Mouse (Mus musculus) layer of hippocampus, adult 2 months (tissue): ENCODE data around the gene Mthfd1. TPM values are rescaled to one million over a fixed set of nuclear protein-coding genes. Genes with fewer than 3 reads are reported as not detected.

ENCODE experiments used
- DNase-seq, 2 experiments: peaks; one replicate each; pipeline ENCODE4 v3.0.0; 2022; ENCODE audit warnings: low spot score in 2 of 2
- H3K27ac ChIP-seq: fragments of 200-600 bp; 2 replicates; pipeline ENCODE4 v1.8.1; 2022
- H3K4me3 ChIP-seq: fragments of 200-600 bp; 2 replicates; pipeline ENCODE4 v1.8.1; 2022; ENCODE audit warnings: mild to moderate bottlenecking
- CTCF ChIP-seq: fragments of 200-600 bp; conservative IDR thresholded peaks from 2 replicates; pipeline ENCODE4 v1.8.1; 2022; ENCODE audit warnings: antibody characterized with exemption, mild to moderate bottlenecking, moderate library complexity
- total RNA-seq, 2 experiments: library from RNA; stranded (reverse); gene quantifications; 2 replicates each; pipeline ENCODE4 v1.2.3; 2021

Gene Mthfd1
- total RNA-seq, 2 experiments from 2014 or later: 42.6 to 47.5 TPM

- Histone ChIP-seq H3K4me3 (no peak overlapping the region), H3K27ac (no peak overlapping the region)
- peak; percentile 30 to 70 for DNase-seq
- peak; percentile 88 for TF ChIP-seq CTCF
Measured at GRCm38 (mm10) chr12:76293192-76293591, 38.1 kb downstream of the Mthfd1 start.

GRCm38 (mm10) chr12:76297830-76298229, 42.7 kb downstream of the Mthfd1 start:
- Histone ChIP-seq H3K27ac (peak overlapping the region; percentile 51; the same call in 1 of the 2 replicates), H3K4me3 (no peak overlapping the region)
- no peak for TF ChIP-seq CTCF
- no peak for DNase-seq

- no peak for TF ChIP-seq CTCF
- H3K27ac ChIP-seq: no peak overlapping the region
- no peak overlapping the region for H3K4me3 ChIP-seq
- DNase-seq: no peak
Measured at GRCm38 (mm10) chr12:76299361-76299906, 44.3 kb downstream of the Mthfd1 start.

GRCm38 (mm10) chr12:76300367-76300766, 45.3 kb downstream of the Mthfd1 start:
- TF ChIP-seq CTCF: no peak
- DNase-seq: peak in 1 of 2 experiments; percentile 36
- Histone ChIP-seq H3K27ac (no peak overlapping the region; the same call in 1 of the 2 replicates), H3K4me3 (no peak overlapping the region)

- no peak for DNase-seq
- TF ChIP-seq CTCF: no peak
- H3K4me3 ChIP-seq: no peak overlapping the region
- peak overlapping the region; percentile 46; the same call in 1 of the 2 replicates for H3K27ac ChIP-seq
Measured at GRCm38 (mm10) chr12:76303474-76303873, 48.4 kb downstream of the Mthfd1 start.

GRCm38 (mm10) chr12:76304199-76304598, 49.1 kb downstream of the Mthfd1 start:
- no peak for DNase-seq
- TF ChIP-seq CTCF: no peak
- Histone ChIP-seq H3K27ac (peak overlapping the region; percentile 46; the same call in 1 of the 2 replicates), H3K4me3 (no peak overlapping the region)

GRCm38 (mm10) chr12:76305107-76305506, 50.0 kb downstream of the Mthfd1 start:
- DNase-seq: no peak
- TF ChIP-seq CTCF: no peak
- no peak overlapping the region for H3K4me3 ChIP-seq
- no peak overlapping the region for H3K27ac ChIP-seq

GRCm38 (mm10) chr12:76306852-76307561, 51.9 kb downstream of the Mthfd1 start:
- peak overlapping the region; percentile 72; the same call in 1 of the 2 replicates for H3K27ac ChIP-seq
- TF ChIP-seq CTCF: no peak
- no peak overlapping the region for H3K4me3 ChIP-seq
- DNase-seq: no peak

- no peak for TF ChIP-seq CTCF
- peak in 1 of 2 experiments; percentile 52 for DNase-seq
- H3K4me3 ChIP-seq: no peak overlapping the region
- peak overlapping the region; percentile 72 for H3K27ac ChIP-seq
Measured at GRCm38 (mm10) chr12:76307964-76308363, 52.9 kb downstream of the Mthfd1 start.

GRCm38 (mm10) chr12:76308436-76308835, 53.3 kb downstream of the Mthfd1 start:
- DNase-seq: no peak
- Histone ChIP-seq H3K4me3 (no peak overlapping the region), H3K27ac (peak overlapping the region; percentile 72)
- TF ChIP-seq CTCF: no peak

- Histone ChIP-seq H3K27ac (no peak overlapping the region), H3K4me3 (no peak overlapping the region)
- no peak for TF ChIP-seq CTCF
- no peak for DNase-seq
Measured at GRCm38 (mm10) chr12:76310007-76310406, 54.9 kb downstream of the Mthfd1 start.

- TF ChIP-seq CTCF: no peak
Measured at GRCm38 (mm10) chr12:76310633-76311032, 55.5 kb downstream of the Mthfd1 start.

GRCm38 (mm10) chr12:76311227-76311626, 56.1 kb downstream of the Mthfd1 start:
- no peak for TF ChIP-seq CTCF
- DNase-seq: no peak
- peak overlapping the region; percentile 32; the same call in 1 of the 2 replicates for H3K27ac ChIP-seq
- no peak overlapping the region for H3K4me3 ChIP-seq

More at GRCm38 (mm10) chr12:76310633-76311032, 55.5 kb downstream of the Mthfd1 start:
- H3K27ac ChIP-seq: no peak overlapping the region
- DNase-seq: no peak
- no peak overlapping the region for H3K4me3 ChIP-seq

GRCm38 (mm10) chr12:76311951-76312350, 56.9 kb downstream of the Mthfd1 start:
- peak overlapping the region; percentile 32; the same call in 1 of the 2 replicates for H3K27ac ChIP-seq

More at GRCm38 (mm10) chr12:76311951-76312350, 56.9 kb downstream of the Mthfd1 start:
- H3K4me3 ChIP-seq: no peak overlapping the region
- TF ChIP-seq CTCF: no peak
- DNase-seq: no peak
